Mouse (Mus musculus) forebrain, embryonic 13.5 days (tissue): ENCODE results near the gene Trnau1ap. TPM values are rescaled to one million over a fixed set of nuclear protein-coding genes. Genes with fewer than 3 reads are reported as not detected.

ENCODE experiments used
- ATAC-seq: fragments of 200-750 bp; cut with Nextera tagmentation; 2 replicates; pipeline ENCODE4 v1.8.0; 2017
- H3K27ac ChIP-seq: fragments of 300-500 bp; sonication (generic); 2 replicates; pipeline ENCODE4 v1.5.1; 2015; ENCODE audit warnings: inconsistent platforms, mild to moderate bottlenecking, moderate library complexity
- H3K27me3 ChIP-seq: fragments of 300-500 bp; sonication (generic); 2 replicates; pipeline ENCODE4 v1.6.1; 2015; ENCODE audit warnings: mild to moderate bottlenecking, inconsistent platforms
- H3K36me3 ChIP-seq: fragments of 300-500 bp; sonication (generic); 2 replicates; pipeline ENCODE4 v1.6.1; 2015; ENCODE audit warnings: mild to moderate bottlenecking, inconsistent platforms; ENCODE audit not compliant: poor library complexity, severe bottlenecking
- H3K4me1 ChIP-seq: fragments of 300-500 bp; sonication (generic); 2 replicates; pipeline ENCODE4 v1.6.1; 2015; ENCODE audit warnings: inconsistent platforms
- H3K4me2 ChIP-seq: fragments of 300-500 bp; sonication (generic); 2 replicates; pipeline ENCODE4 v1.6.1; 2015; ENCODE audit warnings: inconsistent platforms, mild to moderate bottlenecking, moderate library complexity
- H3K4me3 ChIP-seq: fragments of 300-500 bp; sonication (generic); 2 replicates; pipeline ENCODE4 v1.5.1; 2015; ENCODE audit warnings: mild to moderate bottlenecking, inconsistent platforms
- H3K9ac ChIP-seq: fragments of 300-500 bp; sonication (generic); 2 replicates; pipeline ENCODE4 v1.6.1; 2015; ENCODE audit warnings: mild to moderate bottlenecking, inconsistent platforms
- H3K9me3 ChIP-seq: fragments of 300-500 bp; sonication (generic); replicated peaks from 2 replicates; pipeline ENCODE4 v1.6.1; 2016; ENCODE audit warnings: inconsistent platforms
- WGBS: fragments of 180-500 bp; shearing (Covaris S2); methylation state at CpG from one replicate; pipeline ENCODE4 v1.1.7; 2015; 5-methylcytosine and 5-hydroxymethylcytosine counted together
- polyA plus RNA-seq: library from polyadenylated mRNA; unstranded; fragments of >200 nt; fragmentation: Nextera tagmentation; extraction: Ambion mirVana; gene quantifications from 2 replicates; pipeline ENCODE4 v1.2.1, GENCODE M21; 2015

The Trnau1ap gene
- polyA plus RNA-seq: 87.8 and 96.4 TPM in 2 replicates

DNA sequence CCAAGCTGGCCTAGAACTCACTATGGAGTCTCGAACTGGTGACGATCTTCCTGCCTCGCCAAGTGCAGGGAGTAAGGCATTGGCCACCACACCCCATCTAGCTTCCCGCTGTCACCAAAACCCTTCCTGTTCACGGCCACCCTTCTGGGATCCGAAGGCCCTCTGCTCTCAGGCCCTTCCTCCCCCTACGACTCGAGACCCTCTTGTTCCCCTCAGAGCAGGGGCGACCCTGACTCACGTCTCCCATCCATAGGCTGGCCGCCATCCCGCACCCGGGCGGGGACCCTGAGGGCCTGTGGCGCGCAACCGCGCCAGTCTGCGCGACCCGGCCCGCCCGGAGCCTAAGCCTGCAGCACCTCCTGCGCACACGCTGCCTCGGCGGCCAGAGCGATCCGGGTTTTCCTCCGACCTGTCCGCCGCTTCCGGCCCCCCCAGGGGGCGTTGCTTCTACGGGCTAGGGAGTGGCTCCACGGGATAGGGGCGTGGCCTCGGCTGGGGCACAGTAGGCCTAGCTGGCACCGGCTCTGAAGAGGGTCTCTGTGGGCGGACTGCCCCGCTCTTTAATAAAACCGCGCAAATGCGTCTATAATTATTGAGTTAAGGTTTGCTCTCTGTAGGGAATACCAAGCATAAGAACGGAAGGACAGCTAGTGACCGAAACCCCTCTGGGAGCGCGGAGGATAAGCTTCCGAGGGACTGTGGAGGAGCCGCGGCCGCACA is at the start of gene Trnau1ap:
Gene Trnau1ap (minus strand): TSS at position 424 of the 720 bp plus-strand sequence.
- Histone ChIP-seq H3K9ac (peak within 1 kb of the TSS; percentile 88), H3K36me3 (peaks cover 42% of the 10 kb centered on the region), H3K4me2 (peak within 1 kb of the TSS; percentile 86), H3K4me1 (peaks cover 17% of the 10 kb centered on the region), H3K27me3 (no peaks in the 10 kb centered on the region), H3K4me3 (peak within 1 kb of the TSS; percentile 83), H3K9me3 (no peaks in the 10 kb centered on the region), H3K27ac (peak within 1 kb of the TSS; percentile 79)
- peak; percentile 98 for ATAC-seq
- under 1% methylated on average over 52 of the region's 52 CpGs for WGBS

- no peak for ATAC-seq
Measured at GRCm38 (mm10) chr4:132373820-132374219, 44.5 kb upstream of the Trnau1ap start.

GRCm38 (mm10) chr4:132369953-132370750 is 40.8 kb upstream of the Trnau1ap start:
- Histone ChIP-seq H3K9me3 (no peaks in the 10 kb centered on the region), H3K27ac (no peak overlapping the region), H3K4me3 (no peak overlapping the region), H3K36me3 (peaks cover 82% of the 10 kb centered on the region), H3K9ac (no peak overlapping the region), H3K4me1 (no peaks in the 10 kb centered on the region), H3K4me2 (no peak overlapping the region), H3K27me3 (no peaks in the 10 kb centered on the region)
- 86% methylated on average over 8 of the region's 8 CpGs for WGBS
- no peak for ATAC-seq

More at GRCm38 (mm10) chr4:132373820-132374219, 44.5 kb upstream of the Trnau1ap start:
- no peaks in the 10 kb centered on the region for H3K27me3 ChIP-seq
- 90% methylated on average over 1 of the region's 1 CpGs for WGBS
- no peaks in the 10 kb centered on the region for H3K9me3 ChIP-seq
- peaks cover 80% of the 10 kb centered on the region for H3K36me3 ChIP-seq
- no peaks in the 10 kb centered on the region for H3K4me1 ChIP-seq
- H3K27ac ChIP-seq: no peak overlapping the region
- H3K9ac ChIP-seq: no peak overlapping the region
- H3K4me2 ChIP-seq: no peak overlapping the region
- no peak overlapping the region for H3K4me3 ChIP-seq

GRCm38 (mm10) chr4:132367480-132368201 is 38.3 kb upstream of the Trnau1ap start:
- H3K9me3 ChIP-seq: no peaks in the 10 kb centered on the region
- H3K27me3 ChIP-seq: no peaks in the 10 kb centered on the region
- no peaks in the 10 kb centered on the region for H3K4me1 ChIP-seq
- no peak overlapping the region for H3K4me3 ChIP-seq
- no peak overlapping the region for H3K27ac ChIP-seq
- ATAC-seq: no peak
- no peak overlapping the region for H3K9ac ChIP-seq
- H3K4me2 ChIP-seq: no peak overlapping the region
- 93% methylated on average over 18 of the region's 18 CpGs for WGBS
- peaks cover 89% of the 10 kb centered on the region for H3K36me3 ChIP-seq

GRCm38 (mm10) chr4:132365450-132366060 is 36.2 kb upstream of the Trnau1ap start:
- WGBS: 83% methylated on average over 13 of the region's 13 CpGs
- H3K4me1 ChIP-seq: no peaks in the 10 kb centered on the region
- H3K36me3 ChIP-seq: peaks cover 90% of the 10 kb centered on the region
- H3K27me3 ChIP-seq: no peaks in the 10 kb centered on the region
- H3K9me3 ChIP-seq: no peaks in the 10 kb centered on the region
- no peak overlapping the region for H3K4me2 ChIP-seq
- no peak for ATAC-seq
- no peak overlapping the region for H3K9ac ChIP-seq
- no peak overlapping the region for H3K27ac ChIP-seq
- H3K4me3 ChIP-seq: no peak overlapping the region

DNA sequence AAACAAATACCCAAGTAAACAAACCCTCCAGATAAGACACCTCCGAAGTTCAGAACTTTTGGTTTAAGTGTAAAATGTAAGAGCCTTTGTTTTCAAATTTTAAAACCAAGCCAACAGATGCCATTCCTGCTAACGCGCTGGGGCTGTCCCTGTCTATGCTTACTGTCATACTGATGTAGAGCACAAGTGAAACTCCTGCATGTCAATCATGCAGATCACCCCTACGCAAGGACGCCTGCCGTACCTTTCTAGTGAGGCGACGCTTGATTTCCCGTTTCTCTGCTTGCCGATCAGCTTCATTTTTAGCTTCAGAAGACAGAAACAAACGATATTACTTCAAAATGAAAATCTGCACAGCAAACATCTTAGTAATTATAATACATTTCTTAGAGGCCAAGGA is 34.1 kb upstream of the Trnau1ap start:
- H3K9ac ChIP-seq: no peak overlapping the region
- H3K4me2 ChIP-seq: no peak overlapping the region
- no peak for ATAC-seq
- H3K4me3 ChIP-seq: no peak overlapping the region
- H3K36me3 ChIP-seq: peaks cover 90% of the 10 kb centered on the region
- 94% methylated on average over 11 of the region's 11 CpGs for WGBS
- no peaks in the 10 kb centered on the region for H3K4me1 ChIP-seq
- H3K27ac ChIP-seq: no peak overlapping the region
- no peaks in the 10 kb centered on the region for H3K9me3 ChIP-seq
- no peaks in the 10 kb centered on the region for H3K27me3 ChIP-seq

DNA sequence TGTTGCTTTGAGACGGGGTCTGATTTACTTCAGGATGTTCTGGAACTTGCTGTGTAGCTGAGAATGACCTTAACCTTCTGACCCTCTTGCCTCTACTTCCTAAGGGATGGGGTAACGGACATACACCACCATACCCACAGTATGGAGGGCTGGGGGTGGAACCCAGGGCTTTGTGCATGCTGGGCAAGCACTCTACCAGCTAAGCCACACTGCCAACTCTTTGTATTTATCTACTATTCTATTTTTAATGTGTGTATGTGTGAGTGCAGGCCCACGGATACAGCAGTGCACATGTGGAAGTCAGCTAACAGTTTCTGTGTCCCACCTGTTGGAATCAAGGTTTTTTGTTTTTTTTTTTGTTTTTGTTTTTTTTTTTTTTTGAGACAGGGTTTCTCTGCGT is 30.2 kb upstream of the Trnau1ap start:
- Histone ChIP-seq H3K4me3 (no peak overlapping the region), H3K27ac (no peak overlapping the region), H3K36me3 (peaks cover 74% of the 10 kb centered on the region), H3K27me3 (no peaks in the 10 kb centered on the region), H3K9ac (no peak overlapping the region), H3K4me1 (no peaks in the 10 kb centered on the region), H3K4me2 (no peak overlapping the region), H3K9me3 (no peaks in the 10 kb centered on the region)
- WGBS: 92% methylated on average over 4 of the region's 4 CpGs
- ATAC-seq: no peak

GRCm38 (mm10) chr4:132356170-132356569 is 26.8 kb upstream of the Trnau1ap start:
- Histone ChIP-seq H3K4me1 (peaks cover 19% of the 10 kb centered on the region), H3K9ac (no peak overlapping the region), H3K4me2 (no peak overlapping the region), H3K27me3 (no peaks in the 10 kb centered on the region), H3K36me3 (peaks cover 54% of the 10 kb centered on the region), H3K9me3 (no peaks in the 10 kb centered on the region), H3K27ac (no peak overlapping the region), H3K4me3 (no peak overlapping the region)
- WGBS: 44% methylated on average over 12 of the region's 12 CpGs
- ATAC-seq: no peak

DNA sequence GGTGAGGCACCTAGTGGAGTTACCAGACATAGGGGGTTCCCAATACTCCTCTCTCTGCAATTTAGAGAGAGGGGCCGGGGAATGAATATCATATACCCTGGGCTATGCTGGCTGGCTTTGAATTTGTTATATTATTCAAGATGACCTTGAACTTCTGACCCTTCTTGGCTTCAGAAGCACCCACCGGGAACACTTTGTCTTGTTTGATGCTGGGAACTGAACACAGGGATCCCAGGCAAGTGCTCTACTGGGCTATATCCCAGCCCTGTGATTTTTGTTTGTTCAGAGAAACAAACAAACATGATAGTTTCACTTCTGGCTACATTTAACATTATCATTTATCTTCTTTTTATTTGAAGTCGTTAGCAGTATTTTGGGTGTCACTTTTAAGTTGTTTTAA is 26.1 kb upstream of the Trnau1ap start:
- ATAC-seq: no peak
- H3K4me2 ChIP-seq: no peak overlapping the region
- peaks cover 51% of the 10 kb centered on the region for H3K36me3 ChIP-seq
- no peaks in the 10 kb centered on the region for H3K27me3 ChIP-seq
- 87% methylated on average over 3 of the region's 3 CpGs for WGBS
- H3K27ac ChIP-seq: no peak overlapping the region
- H3K4me1 ChIP-seq: peaks cover 23% of the 10 kb centered on the region
- H3K9ac ChIP-seq: no peak overlapping the region
- no peak overlapping the region for H3K4me3 ChIP-seq
- no peaks in the 10 kb centered on the region for H3K9me3 ChIP-seq

- Histone ChIP-seq H3K4me2 (no peak overlapping the region), H3K36me3 (peaks cover 43% of the 10 kb centered on the region), H3K9ac (no peak overlapping the region), H3K4me1 (peaks cover 23% of the 10 kb centered on the region), H3K27me3 (no peaks in the 10 kb centered on the region), H3K27ac (no peak overlapping the region), H3K9me3 (no peaks in the 10 kb centered on the region), H3K4me3 (no peak overlapping the region)
- no peak for ATAC-seq
- WGBS: 88% methylated on average over 4 of the region's 4 CpGs
Measured at GRCm38 (mm10) chr4:132354571-132354970, 25.2 kb upstream of the Trnau1ap start.

GRCm38 (mm10) chr4:132353481-132353885 is 24.1 kb upstream of the Trnau1ap start, which contains the start of gene Rcc1:
TSS of gene Rcc1 (minus strand) at chr4:132353605.
- Histone ChIP-seq H3K9me3 (no peaks in the 10 kb centered on the region), H3K27me3 (no peaks in the 10 kb centered on the region), H3K4me3 (peak within 1 kb of the TSS; percentile 80), H3K9ac (peak within 1 kb of the TSS; percentile 90), H3K4me2 (peak within 1 kb of the TSS; percentile 95), H3K27ac (peak within 1 kb of the TSS; percentile 88), H3K4me1 (peaks cover 23% of the 10 kb centered on the region), H3K36me3 (peaks cover 32% of the 10 kb centered on the region)
- ATAC-seq: peak; percentile 95
- under 1% methylated on average over 31 of the region's 31 CpGs for WGBS
